Mouse (Mus musculus) embryo, embryonic 11 days (tissue): ENCODE measurements at regions not wholly inside any gene's neighbourhood (a gene's known extent, or its start where the extent isn't known, plus 50 kb on each side); places are given as distances from the start of the nearest gene placed in this dataset.

Experiments used
- DNase-seq: peaks from one replicate; pipeline ENCODE4 v3.0.0-alpha.2; 2015

- DNase-seq, result no peak
Measured at GRCm38 (mm10) chrX:167152611-167153010, 56.5 kb downstream of the Tmsb4x start.

GRCm38 (mm10) chrX:167151341-167151740 is 57.8 kb downstream of the Tmsb4x start:
- no peak for DNase-seq

DNA sequence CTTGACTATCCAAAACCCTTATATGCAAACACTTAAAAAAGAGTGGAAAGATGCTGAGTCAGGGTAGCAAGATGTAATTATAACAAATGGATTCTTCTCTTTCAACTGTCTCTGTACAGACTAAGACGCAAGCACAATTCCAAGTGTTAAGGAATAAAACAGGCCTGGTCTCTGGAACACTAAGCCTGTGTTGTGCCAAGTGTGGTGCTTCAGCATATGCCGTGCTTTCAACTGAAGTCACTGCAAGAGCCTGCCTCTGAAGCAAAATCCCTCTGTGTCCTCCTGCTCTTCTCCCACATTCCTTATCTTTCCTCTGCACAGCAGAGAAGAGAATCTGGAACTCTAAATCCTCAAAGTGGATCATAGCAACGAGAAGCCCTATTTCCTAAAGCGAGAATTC is 59.7 kb downstream of the Tmsb4x start:
- DNase-seq, result no peak

GRCm38 (mm10) chrX:167146513-167147360 is 62.4 kb downstream of the Tmsb4x start:
- DNase-seq, result no peak

DNA sequence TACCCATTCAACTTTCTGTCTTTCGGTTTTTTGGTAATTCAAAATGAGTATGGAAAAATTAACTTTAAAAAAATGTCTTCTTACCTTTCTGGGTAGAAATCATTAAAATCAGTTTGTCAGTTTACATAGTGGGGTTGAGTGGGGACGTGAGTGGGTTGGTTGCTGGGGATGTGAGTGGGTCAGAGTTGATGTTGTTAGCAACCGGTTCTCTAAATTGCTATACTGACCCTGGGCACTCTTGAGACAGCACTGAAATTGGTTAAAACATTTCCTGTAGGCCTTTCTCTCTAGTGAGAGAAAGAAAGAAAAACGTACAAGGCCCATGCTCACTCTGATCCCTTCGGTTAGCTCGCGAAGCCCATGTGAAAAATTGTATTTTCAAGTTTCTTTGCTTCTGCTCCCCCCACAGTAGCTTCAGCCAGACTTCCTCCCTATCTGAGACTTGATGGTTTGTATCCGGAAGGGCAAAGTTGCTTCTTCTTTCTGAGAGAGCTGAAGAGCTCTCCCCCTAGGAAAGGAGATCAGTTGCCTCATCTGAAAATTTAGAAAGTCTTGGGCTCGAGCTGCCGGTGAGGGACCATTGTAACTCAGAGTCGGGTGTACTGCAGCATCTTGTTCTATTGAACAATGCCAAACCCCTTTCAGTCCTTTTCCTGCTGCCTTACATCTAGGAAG is 63.5 kb downstream of the Tmsb4x start:
- DNase-seq, result no peak

GRCm38 (mm10) chrX:167139110-167139509 is 70.0 kb downstream of the Tmsb4x start:
- DNase-seq, result no peak

DNA sequence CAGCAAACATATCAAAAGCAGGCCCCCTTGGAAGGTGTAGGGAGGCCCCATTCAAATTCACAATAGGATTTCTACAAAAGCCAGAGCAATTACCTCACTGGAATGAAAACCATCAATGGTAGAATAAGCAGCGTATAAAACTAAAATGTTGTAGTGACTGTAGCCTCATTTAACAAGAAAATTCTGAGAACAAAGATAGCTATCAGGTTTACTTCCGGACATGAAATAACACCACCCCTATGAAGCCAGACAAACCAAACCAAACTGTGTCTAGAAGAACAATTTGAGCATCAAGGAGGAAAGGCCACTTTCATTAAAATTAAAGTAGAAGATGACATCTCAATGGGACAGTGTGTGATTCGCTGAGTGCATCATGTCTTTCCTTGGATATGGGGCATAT is 74.9 kb downstream of the Tmsb4x start:
- DNase-seq, result no peak

GRCm38 (mm10) chrX:167132989-167133395 is 76.1 kb downstream of the Tmsb4x start:
- DNase-seq, result no peak

DNA sequence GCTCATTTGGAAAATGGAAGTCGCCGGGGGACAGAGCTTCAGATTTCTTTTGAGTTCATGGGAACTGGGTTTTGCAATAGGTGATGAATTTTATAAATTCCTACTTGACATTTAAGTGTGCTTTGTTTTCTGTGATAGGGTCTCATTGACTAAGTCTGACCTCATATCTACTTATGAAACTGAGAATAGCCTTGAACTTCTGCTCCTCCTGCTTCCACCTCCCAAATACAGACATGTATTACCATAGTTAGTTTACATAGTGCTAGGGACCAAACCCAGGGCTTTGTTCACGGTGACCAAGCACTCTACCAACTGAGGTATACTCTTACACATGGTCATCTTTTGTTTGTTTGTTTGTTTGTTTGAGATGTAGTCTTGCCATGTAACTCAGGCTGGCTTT is 77.8 kb downstream of the Tmsb4x start:
- no peak for DNase-seq

DNA sequence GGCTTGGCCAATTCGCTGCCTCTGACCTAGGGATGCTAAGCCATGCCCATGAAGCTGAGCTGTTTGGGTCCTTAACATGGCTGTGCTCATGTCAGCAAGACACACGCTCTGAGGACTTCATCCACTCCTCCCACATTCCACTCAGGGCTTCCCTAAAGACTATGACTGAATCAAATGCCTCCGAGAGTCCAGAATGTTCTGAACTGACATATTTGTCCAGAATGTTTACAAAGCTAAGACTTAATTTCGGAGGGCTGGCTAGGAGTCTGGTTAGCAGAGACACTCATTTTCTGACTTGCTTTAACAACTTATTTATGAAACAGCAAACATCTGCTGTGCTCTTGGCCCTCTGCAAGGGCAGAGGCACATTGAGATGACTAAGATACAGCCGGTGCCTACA is 78.5 kb downstream of the Tmsb4x start:
- DNase-seq, result no peak

DNA sequence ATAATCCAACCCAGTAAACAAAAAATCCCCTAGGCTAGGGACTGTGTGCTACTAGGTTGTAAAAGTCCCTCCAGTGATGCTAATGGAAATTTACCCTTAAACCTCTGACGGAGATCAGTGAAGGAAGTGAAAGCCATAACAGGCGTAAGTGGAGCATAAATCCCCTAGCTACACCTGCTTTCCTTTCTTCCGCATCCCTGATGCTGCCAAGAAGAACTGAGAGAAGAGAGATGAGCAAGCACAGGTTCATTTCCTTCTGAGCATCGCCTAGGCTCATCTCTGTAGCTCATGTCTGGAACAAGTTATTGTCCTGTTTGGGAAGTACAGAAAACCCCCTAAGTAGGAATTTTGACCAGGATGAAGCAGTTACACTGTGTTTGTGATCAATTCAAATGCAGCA is 89.8 kb downstream of the Tmsb4x start:
- no peak for DNase-seq

- DNase-seq, result no peak
Measured at GRCm38 (mm10) chrX:167115096-167115495, 94.0 kb downstream of the Tmsb4x start.

DNA sequence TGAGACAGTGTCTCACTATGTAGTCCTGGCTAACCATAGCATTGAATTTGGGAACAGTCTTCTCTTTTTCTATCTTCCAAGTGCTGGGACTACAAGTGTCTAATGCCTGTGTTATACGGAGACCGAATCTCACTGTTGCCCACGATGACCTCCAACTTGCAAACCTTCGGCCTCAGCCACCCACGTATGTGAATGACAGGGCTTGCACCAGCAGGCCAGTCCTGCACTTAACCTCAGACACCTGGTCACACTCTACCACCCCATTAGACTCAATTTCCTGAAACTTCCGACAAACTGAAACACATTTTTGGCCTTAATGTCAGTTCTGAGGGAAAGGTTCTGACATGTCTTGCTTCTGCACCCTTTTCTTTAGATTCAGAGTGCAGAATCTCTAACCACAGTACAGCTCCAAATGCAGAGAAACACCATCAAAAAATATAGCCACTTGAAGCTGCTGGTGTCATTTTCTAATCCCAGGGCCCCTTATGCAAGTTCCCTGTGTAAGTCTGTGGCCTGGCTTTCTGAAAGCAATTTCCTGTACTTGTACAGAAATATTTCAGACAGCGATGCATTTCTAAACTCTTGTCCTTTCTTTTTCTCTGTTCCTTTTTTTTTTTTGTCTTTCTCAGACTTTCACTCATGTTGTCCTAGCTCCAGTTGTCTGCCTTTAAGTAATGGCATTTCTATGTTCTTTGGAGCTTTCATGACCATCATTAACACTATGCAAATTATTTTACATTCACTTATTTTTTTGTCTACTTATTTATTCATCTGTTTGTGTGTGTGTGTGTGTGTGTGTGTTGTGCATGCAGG is 97.8 kb downstream of the Tmsb4x start:
- no peak for DNase-seq

- no peak for DNase-seq
Measured at GRCm38 (mm10) chrX:167108356-167108755, 100.8 kb downstream of the Tmsb4x start.

DNA sequence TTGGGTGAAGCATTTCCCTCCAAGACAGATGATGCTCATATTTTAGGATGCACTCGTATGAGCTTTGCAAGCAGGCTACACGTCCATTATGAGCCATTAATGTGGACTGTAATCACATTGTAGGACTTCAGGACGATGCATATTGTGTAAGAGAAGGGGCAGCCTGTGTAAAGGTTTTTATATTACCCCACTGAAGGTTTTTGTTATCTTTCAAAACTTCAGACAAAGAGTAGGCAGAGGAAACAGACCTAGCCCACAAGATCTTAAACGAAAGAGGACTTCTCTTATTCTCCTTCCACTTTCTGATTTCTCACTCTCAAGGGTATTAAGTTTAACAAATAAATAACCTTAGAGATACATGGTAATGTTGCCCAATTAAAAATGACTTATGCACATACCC is 101.6 kb downstream of the Tmsb4x start:
- no peak for DNase-seq

DNA sequence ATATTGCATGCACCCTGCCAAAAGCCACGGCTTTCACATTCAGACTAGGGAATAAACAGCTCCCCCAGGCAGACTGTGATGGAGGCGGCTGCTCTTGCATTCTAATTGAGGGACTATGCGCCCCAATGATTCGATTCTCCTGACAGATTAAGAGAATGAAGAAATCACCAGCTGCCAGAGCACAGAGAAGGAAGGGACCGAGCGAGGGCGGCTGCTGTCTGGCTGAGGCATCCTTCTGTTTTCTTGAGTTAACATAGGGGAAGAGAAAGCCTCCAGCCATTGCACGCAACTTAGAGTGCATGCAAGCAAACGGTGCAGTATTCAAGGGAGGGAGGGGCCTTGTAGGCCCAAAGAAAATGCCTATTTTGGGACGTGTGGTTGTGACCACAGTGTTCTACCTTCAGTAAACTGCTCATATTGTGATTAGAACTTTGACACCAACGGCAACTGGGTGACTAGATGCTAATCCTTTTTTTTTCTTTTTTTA is 103.1 kb downstream of the Tmsb4x start:
- peak; percentile 11 for DNase-seq

DNA sequence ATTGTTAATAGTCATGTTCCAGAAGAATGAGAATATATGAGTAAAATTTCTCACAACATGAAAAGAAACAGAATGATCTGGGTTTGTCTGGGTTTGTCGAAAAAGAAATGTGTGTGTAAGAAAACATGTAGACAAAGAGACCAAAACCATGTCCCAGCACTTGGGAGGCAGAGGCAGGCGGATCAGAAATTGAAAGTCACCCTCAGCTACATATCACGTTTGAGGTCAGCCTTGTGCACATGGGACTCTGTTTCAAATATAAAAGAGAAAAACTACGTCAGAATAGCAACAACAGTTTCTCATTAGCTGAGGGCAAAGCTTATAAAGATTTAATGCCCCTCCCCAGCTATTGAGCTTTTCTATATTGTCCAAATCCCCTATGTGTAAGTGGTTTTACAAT is 103.8 kb downstream of the Tmsb4x start:
- no peak for DNase-seq

DNA sequence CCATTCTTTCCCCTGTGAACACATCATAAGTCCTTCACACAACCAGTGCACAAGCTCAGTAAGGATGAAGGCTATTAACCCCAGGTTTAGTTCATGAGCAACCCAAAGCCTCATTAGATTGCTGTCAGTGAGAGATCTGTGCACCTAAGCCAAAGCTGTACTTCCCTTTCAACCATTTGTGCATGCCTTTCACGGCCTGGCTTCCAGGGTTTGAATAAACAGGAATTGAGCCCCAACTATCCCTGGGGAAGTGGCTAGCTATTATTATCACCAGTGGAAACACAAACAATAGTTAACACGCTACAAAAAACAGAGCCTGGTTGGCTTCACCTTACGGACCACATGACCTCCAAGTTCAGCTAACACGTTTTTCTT is 104.9 kb downstream of the Tmsb4x start:
- peak; percentile 14 for DNase-seq

DNA sequence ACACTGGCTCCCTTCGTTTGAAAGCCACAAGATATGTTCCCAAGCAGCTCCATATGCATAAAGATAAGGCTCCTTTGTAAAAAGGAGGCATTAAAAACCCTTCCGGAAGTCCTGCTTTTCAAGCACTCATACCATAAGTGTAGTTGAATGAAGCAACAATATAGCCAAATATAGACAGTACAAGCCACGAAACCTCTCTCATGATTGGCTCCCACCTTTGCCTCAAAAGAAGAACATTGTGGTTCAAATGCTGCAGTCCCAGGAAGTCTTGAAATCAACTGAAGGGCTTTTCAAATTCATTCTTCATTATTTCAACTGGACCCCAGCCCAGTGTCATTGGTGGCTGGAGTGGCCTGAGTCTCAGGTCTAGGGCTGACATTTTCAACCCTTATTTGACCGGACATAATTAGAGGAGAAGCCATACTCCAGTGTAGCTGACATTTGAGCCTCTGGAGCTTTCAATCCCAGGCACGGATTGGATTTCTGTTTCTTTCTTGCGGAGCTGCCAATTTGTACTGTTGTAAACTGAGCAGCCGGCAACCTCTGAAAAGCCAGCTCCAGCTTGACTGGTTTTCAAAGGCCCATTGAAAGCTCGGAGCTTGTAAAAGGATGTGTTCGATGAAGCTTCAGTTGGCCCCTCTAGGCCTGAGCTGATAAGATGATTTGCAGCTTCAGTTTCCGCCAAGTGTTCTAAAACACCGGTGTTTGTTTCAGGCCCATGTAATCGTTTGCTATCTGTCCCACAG is 105.4 kb downstream of the Tmsb4x start:
- peak; percentile 38 for DNase-seq

GRCm38 (mm10) chrX:167101929-167102328 is 107.2 kb downstream of the Tmsb4x start:
- DNase-seq, result no peak

DNA sequence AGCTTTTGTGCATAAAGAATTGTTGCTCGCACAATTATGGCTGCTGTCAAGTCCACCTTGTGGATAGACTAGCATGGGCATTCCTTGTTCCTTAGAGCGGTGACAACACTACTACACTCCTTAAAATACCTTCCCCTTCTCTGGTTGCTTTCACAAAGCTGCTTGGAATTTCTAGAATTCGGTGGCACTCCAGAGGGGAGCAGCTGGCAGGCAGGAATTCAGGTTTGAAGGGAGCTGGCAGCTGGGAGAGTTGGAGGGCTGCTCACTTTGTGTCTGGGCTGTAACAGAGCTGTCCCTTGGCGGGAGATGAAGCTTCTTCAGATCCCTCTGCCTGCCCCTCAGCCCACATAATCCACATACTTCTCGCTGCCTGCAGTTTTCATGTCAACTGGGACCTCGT is 109.7 kb downstream of the Tmsb4x start:
- peak; percentile 11 for DNase-seq

- DNase-seq, result no peak
Measured at GRCm38 (mm10) chrX:167098914-167099313, 110.2 kb downstream of the Tmsb4x start.

GRCm38 (mm10) chrX:167091841-167092240 is 117.3 kb downstream of the Tmsb4x start:
- no peak for DNase-seq
